Mouse (Mus musculus) embryonic facial prominence, embryonic 14.5 days (tissue): ENCODE results near the gene Ddrgk1. TPM values are rescaled to one million over a fixed set of nuclear protein-coding genes. Genes with fewer than 3 reads are reported as not detected.

Source experiments
- polyA plus RNA-seq: library from polyadenylated mRNA; unstranded; fragments of >200 nt; fragmentation: Nextera tagmentation; extraction: Ambion mirVana; gene quantifications from 2 replicates; pipeline ENCODE4 v1.2.1, GENCODE M21; 2014

Ddrgk1 gene
- polyA plus RNA-seq, 1 experiment from 2014 or later, result 55.9 TPM

Other genes starting within 250 kb of the Ddrgk1 start
- 51.6 and 66.0 TPM in 2 replicates for gene Vps16, start 240.3 kb downstream of the Ddrgk1 start, polyA plus RNA-seq
- 12.2 and 12.3 TPM in 2 replicates for gene Pced1a, start 240.0 kb downstream of the Ddrgk1 start, polyA plus RNA-seq
- gene Ptpra, start 214.4 kb downstream of the Ddrgk1 start, polyA plus RNA-seq, result 111 and 115 TPM in 2 replicates
- gene Mrps26, start 100.9 kb downstream of the Ddrgk1 start, polyA plus RNA-seq, result 88.6 and 91.7 TPM in 2 replicates
- not detected in 2 replicates for gene Oxt, start 88.5 kb downstream of the Ddrgk1 start, polyA plus RNA-seq
- gene Avp, start 82.1 kb downstream of the Ddrgk1 start, polyA plus RNA-seq, result not detected in 2 replicates
- 14.7 and 15.4 TPM in 2 replicates for gene Fastkd5, start 34.6 kb downstream of the Ddrgk1 start, polyA plus RNA-seq
- gene Ubox5, start 34.6 kb downstream of the Ddrgk1 start, polyA plus RNA-seq, result 9.9 and 14.2 TPM in 2 replicates
- 1.6 and 1.8 TPM in 2 replicates for gene Lzts3, start 21.9 kb downstream of the Ddrgk1 start, polyA plus RNA-seq
- 90.4 and 98.7 TPM in 2 replicates for gene Itpa, start 3.0 kb upstream of the Ddrgk1 start, polyA plus RNA-seq
- gene Slc4a11, start 32.9 kb upstream of the Ddrgk1 start, polyA plus RNA-seq, result 1.8 and 2.3 TPM in 2 replicates
- gene 4930402H24Rik, start 241.7 kb upstream of the Ddrgk1 start, polyA plus RNA-seq, result 33.0 and 33.3 TPM in 2 replicates
- gene Atrn, start 241.8 kb upstream of the Ddrgk1 start, polyA plus RNA-seq, result 9.4 and 11.4 TPM in 2 replicates